In the genomic region with DNA sequence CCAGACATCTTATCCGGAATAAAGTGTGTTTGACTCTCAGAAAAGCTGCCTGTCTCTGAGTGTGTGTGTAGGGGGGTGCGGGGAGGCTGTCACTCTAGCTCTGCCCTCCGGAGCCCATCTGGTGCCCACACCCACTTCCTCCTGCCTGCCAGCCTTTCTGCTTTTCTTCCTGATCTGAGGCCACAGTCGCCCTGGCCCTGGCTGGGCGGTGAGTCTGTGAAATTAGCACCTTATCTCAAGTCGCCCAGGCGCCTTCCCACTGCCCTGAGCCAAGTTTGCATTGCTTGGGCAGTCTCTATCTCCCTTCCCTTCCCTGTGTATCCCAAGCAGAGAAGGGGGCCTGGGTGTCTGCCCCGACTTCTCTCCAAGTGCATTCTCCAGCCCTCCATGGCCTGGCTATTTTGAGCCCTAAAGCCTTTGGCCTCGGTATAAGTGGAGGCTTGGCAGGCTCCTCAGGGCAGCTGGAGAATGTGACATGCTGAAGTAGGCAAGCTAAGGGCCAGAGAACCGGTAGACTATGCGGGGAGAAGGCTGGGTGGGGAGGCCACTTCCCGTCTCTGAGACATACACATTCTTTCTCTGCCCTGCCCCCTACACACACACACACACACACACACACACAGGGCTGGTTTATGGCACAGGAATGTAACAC, we compare ENCODE assay signal across 8 mouse cellular contexts. TPM values are rescaled to one million over a fixed set of nuclear protein-coding genes. Genes with fewer than 3 reads are reported as not detected.
DNase-seq lines count a peak whose midpoint lies in the region; ATAC-seq and TF ChIP-seq lines count a peak whose summit lies in the region.

No protein-coding gene starts in this region.

- peaks cover 8% of the 10 kb centered on the region; the same call in 1 of the 2 replicates for H3K4me1 ChIP-seq in cortical plate, adult 2 months (ENCODE audit: control insufficient read depth, insufficient read depth, low read length)
- H3K4me1 ChIP-seq in heart, adult 2 months (ENCODE audit: control insufficient read depth, insufficient read depth, low read length), result peaks cover 37% of the 10 kb centered on the region
- peaks cover 58% of the 10 kb centered on the region for H3K4me1 ChIP-seq in lung, embryonic 16.5 days (replicated peaks; ENCODE audit: control insufficient read depth, insufficient read depth, low read length)

- DNase-seq in CD4-positive, CD25-positive, alpha-beta regulatory T cell, adult 2 months (ENCODE audit: low read depth, low spot score), result peak; percentile 76
- DNase-seq in NIH3T3 (ENCODE audit: low read depth), result peak; percentile 75
- peak; percentile 77 to 90 for DNase-seq in heart, adult 2 months
- DNase-seq in kidney, adult 9 months, result peak; percentile 36
- DNase-seq in skeletal muscle tissue, adult 2 months (ENCODE audit: low read depth, low spot score), result peak; percentile 82
- no peak for DNase-seq in retina, postnatal 1 day

- WGBS in heart, adult 2 months, result 1% methylated on average over 12 of the region's 12 CpGs
- WGBS in lung, embryonic 16.5 days, result 7% methylated on average over 12 of the region's 12 CpGs

- H3K4me3 ChIP-seq in cortical plate, adult 2 months (ENCODE audit: insufficient read depth, low read length), result no peak overlapping the region
- H3K4me3 ChIP-seq in heart, adult 2 months, result no peak overlapping the region
- H3K4me3 ChIP-seq in lung, embryonic 16.5 days (ENCODE audit: low read length), result no peak overlapping the region

- no peaks in the 10 kb centered on the region for H3K79me2 ChIP-seq in heart, adult 2 months (replicated peaks; ENCODE audit: control insufficient read depth, insufficient read depth, low read length)

- H3K4me2 ChIP-seq in lung, embryonic 16.5 days (ENCODE audit: low read depth, low read length), result no peak overlapping the region; the same call in 1 of the 2 replicates

- 0 out of 2 replicates have a peak, but pooled peaks have one; percentile 33 for TF ChIP-seq POLR2A in cortical plate, adult 2 months (IDR thresholded peaks at IDR 0.05; ENCODE audit: extremely low read depth, insufficient read depth, low read length)
- TF ChIP-seq POLR2A in heart, adult 2 months (IDR thresholded peaks at IDR 0.05; ENCODE audit: insufficient read depth, low read depth, low read length), result 0 out of 2 replicates have a peak, but pooled peaks have one; percentile 44

- peak; percentile 87 for ATAC-seq in lung, embryonic 16.5 days (ENCODE audit: low read depth)

- no peaks in the 10 kb centered on the region for H3K9me3 ChIP-seq in lung, embryonic 16.5 days (ENCODE audit: control insufficient read depth, low read length)

- no peaks in the 10 kb centered on the region for H3K27me3 ChIP-seq in heart, adult 2 months (ENCODE audit: control insufficient read depth, insufficient read depth, low read length)
- no peaks in the 10 kb centered on the region for H3K27me3 ChIP-seq in lung, embryonic 16.5 days (ENCODE audit: control insufficient read depth, insufficient read depth, low read depth, low read length)

- intact Hi-C loops in heart, adult 2 months (cut with DNase I), result loop anchor here (5.0 to 10.0 kb wide), 3 partner anchors 339 to 667 kb away; a partner anchor contains a TSS

- peak; percentile 50; the same call in 1 of the 2 replicates for TF ChIP-seq EP300 in heart, adult 2 months (IDR thresholded peaks at IDR 0.05; ENCODE audit: insufficient read depth, low read depth, low read length)

- peak overlapping the region; percentile 25; the same call in 1 of the 2 replicates for H3K9ac ChIP-seq in heart, adult 2 months (ENCODE audit: low read depth, low read length)
- peak overlapping the region; percentile 37 for H3K9ac ChIP-seq in lung, embryonic 16.5 days (ENCODE audit: low read length)

- H3K36me3 ChIP-seq in heart, adult 2 months (ENCODE audit: control insufficient read depth, insufficient read depth, low read length), result peaks cover 17% of the 10 kb centered on the region; the same call in 1 of the 2 replicates
- H3K36me3 ChIP-seq in lung, embryonic 16.5 days (ENCODE audit: control insufficient read depth, insufficient read depth, low read length), result no peaks in the 10 kb centered on the region

- H3K27ac ChIP-seq in cortical plate, adult 2 months (ENCODE audit: insufficient read depth, low read length), result peak overlapping the region; percentile 66
- H3K27ac ChIP-seq in heart, adult 2 months, result peak overlapping the region; percentile 99
- H3K27ac ChIP-seq in lung, embryonic 16.5 days (ENCODE audit: low read length), result peak overlapping the region; percentile 95

- TF ChIP-seq CTCF in cortical plate, adult 2 months (IDR thresholded peaks at IDR 0.05; ENCODE audit: extremely low read depth, insufficient read depth, low read length), result no peak
- no peak for TF ChIP-seq CTCF in heart, adult 2 months (IDR thresholded peaks at IDR 0.05)

RNA-seq across cellular contexts. Expression of a gene that starts 6.0 kb away (rescaled TPM):
- 10.3 and 10.7 TPM in 2 replicates for polyA plus RNA-seq in cortical plate, adult 2 months (2012; rRNA removed)
- 1 to 10 TPM; 7.4 to 8.3 TPM for total RNA-seq in heart, adult 2 months (2021)
- 11.0 and 14.3 TPM in 2 replicates for polyA plus RNA-seq in heart, adult 2 months (2012; rRNA removed)
- 20.6 and 23.1 TPM in 2 replicates for polyA plus RNA-seq in lung, embryonic 16.5 days (2015; fragmentation: Nextera tagmentation; extraction: Ambion mirVana)

RNA-seq across cellular contexts. Expression of a gene that starts 14.4 kb away (rescaled TPM):
- 0.21 and 0.42 TPM in 2 replicates for polyA plus RNA-seq in cortical plate, adult 2 months (2012; rRNA removed)
- total RNA-seq in heart, adult 2 months (2021), result under 1 TPM; 0.47 to 0.70 TPM
- polyA plus RNA-seq in heart, adult 2 months (2012; rRNA removed), result 0.32 and 0.55 TPM in 2 replicates
- polyA plus RNA-seq in lung, embryonic 16.5 days (2015; fragmentation: Nextera tagmentation; extraction: Ambion mirVana), result 0.15 and 0.19 TPM in 2 replicates

RNA-seq across cellular contexts. Expression of a gene that starts 18.6 kb away (rescaled TPM):
- polyA plus RNA-seq in cortical plate, adult 2 months (2012; rRNA removed), result 34.4 and 35.4 TPM in 2 replicates
- total RNA-seq in heart, adult 2 months (2021), result 10 to 100 TPM; 15.8 to 17.5 TPM
- polyA plus RNA-seq in heart, adult 2 months (2012; rRNA removed), result 22.1 and 24.6 TPM in 2 replicates
- polyA plus RNA-seq in lung, embryonic 16.5 days (2015; fragmentation: Nextera tagmentation; extraction: Ambion mirVana), result 39.7 and 45.1 TPM in 2 replicates

RNA-seq across cellular contexts. Expression of a gene that starts 23.3 kb away (rescaled TPM):
- polyA plus RNA-seq in cortical plate, adult 2 months (2012; rRNA removed), result 46.9 and 53.1 TPM in 2 replicates
- total RNA-seq in heart, adult 2 months (2021), result 10 to 100 TPM; 18.1 to 21.3 TPM
- 23.0 and 45.2 TPM in 2 replicates for polyA plus RNA-seq in heart, adult 2 months (2012; rRNA removed)
- 41.3 and 60.3 TPM in 2 replicates for polyA plus RNA-seq in lung, embryonic 16.5 days (2015; fragmentation: Nextera tagmentation; extraction: Ambion mirVana)

RNA-seq across cellular contexts. Expression of a gene that starts 31.4 kb away (rescaled TPM):
- polyA plus RNA-seq in cortical plate, adult 2 months (2012; rRNA removed), result 3.5 and 3.8 TPM in 2 replicates
- total RNA-seq in heart, adult 2 months (2021), result 1 to 10 TPM; 1.6 to 2.7 TPM
- 1.1 and 1.3 TPM in 2 replicates for polyA plus RNA-seq in heart, adult 2 months (2012; rRNA removed)
- polyA plus RNA-seq in lung, embryonic 16.5 days (2015; fragmentation: Nextera tagmentation; extraction: Ambion mirVana), result 29.3 and 32.3 TPM in 2 replicates
